Mouse (Mus musculus) embryo, embryonic 11 days (tissue): ENCODE data around the gene Ptma.

Experiments used
- DNase-seq: peaks from one replicate; pipeline ENCODE4 v3.0.0-alpha.2; 2015

Gene Ptma

GRCm38 (mm10) chr1:86551877-86552276 is 25.4 kb downstream of the Ptma start:
- DNase-seq: no peak

GRCm38 (mm10) chr1:86555665-86556064 is 29.1 kb downstream of the Ptma start:
- DNase-seq: no peak

GRCm38 (mm10) chr1:86557872-86558271 is 31.3 kb downstream of the Ptma start:
- DNase-seq: no peak

- DNase-seq: no peak
These were observed 32.7 kb downstream of the Ptma start for GRCm38 (mm10) chr1:86559232-86559631.

GRCm38 (mm10) chr1:86562663-86563062 is 36.1 kb downstream of the Ptma start:
- DNase-seq: no peak

- no peak for DNase-seq
These were observed 41.9 kb downstream of the Ptma start for GRCm38 (mm10) chr1:86568409-86568808.

- no peak for DNase-seq
These were observed 42.9 kb downstream of the Ptma start for GRCm38 (mm10) chr1:86569292-86569860.

GRCm38 (mm10) chr1:86571381-86571780 is 44.9 kb downstream of the Ptma start:
- no peak for DNase-seq

GRCm38 (mm10) chr1:86571941-86572340 is 45.4 kb downstream of the Ptma start:
- no peak for DNase-seq
